Mouse (Mus musculus) left cerebral cortex, adult 9 months (tissue): ENCODE measurements at regions not wholly inside any gene's neighbourhood (a gene's known extent, or its start where the extent isn't known, plus 50 kb on each side); places are given as distances from the start of the nearest gene placed in this dataset.
A peak's percentile ranks its signal among the peaks of the same experiment; 100 is the strongest.
"Not testable (repeated sequence)": the region's sequence is repeated elsewhere in the genome, so short reads cannot be mapped to it uniquely, and the experiment has no call there.

ENCODE experiments used
- DNase-seq, 2 experiments: peaks; one replicate each; pipeline ENCODE4 v3.0.0; 2022; ENCODE audit warnings: low spot score in 2 of 2

- no peak for DNase-seq
Observed at GRCm38 (mm10) chr6:66395147-66395546, 140.0 kb upstream of the Mad2l1 start.

GRCm38 (mm10) chr6:66397411-66397810, 137.8 kb upstream of the Mad2l1 start:
- no peak for DNase-seq

DNA sequence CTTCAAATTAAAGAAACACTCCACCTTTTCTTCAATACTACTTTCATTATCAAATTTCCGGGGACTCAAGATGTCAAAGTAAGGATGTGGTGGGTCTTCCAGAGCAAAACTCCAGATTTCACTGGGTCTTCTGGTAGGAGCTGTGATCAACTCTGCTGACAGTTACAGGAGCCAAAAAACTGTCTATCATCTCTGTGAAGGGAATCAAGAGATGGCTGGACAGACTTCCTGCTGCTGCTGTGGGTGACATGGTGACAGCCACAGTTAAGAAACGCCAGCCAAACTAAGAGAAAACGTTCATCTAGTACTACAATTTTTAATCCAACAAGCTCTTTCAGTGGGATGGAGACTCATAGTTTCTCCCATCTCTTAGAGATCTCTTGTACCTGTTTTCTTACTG, 136.5 kb upstream of the Mad2l1 start:
- DNase-seq: no peak

DNA sequence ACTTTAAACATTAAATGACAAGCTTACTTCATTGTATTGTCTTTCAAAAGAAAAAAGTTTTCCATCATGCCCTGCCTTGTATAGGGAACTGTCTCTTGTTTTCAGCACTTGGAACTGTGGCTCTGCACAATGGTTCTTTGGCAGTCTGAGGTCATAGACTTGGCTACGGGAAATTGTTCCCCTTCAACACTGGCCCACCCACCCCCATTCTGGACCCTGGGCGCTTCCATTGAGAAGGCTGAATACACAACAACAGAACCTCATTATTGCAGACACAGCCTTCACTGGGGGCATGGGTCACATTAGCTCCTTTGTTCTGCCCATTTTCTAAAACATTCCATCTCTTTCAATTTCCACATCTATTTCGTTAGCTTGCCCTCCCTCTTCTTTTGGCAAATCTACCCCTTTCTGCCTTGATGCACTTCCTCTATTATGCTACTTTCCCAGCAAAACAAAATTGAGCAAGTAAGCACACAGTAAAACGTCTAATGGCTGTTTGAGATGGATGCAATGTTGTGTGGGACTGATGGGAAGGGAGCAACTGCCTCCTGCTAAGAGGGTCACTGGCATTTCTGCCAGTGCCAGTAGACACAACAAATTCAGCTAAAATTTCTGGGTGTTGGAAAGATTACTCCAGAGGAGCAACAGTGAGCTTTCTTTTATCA, 136.0 kb upstream of the Mad2l1 start:
- peak; percentile 4 to 10 for DNase-seq

- DNase-seq: no peak
Observed at GRCm38 (mm10) chr6:66401468-66401867, 133.7 kb upstream of the Mad2l1 start.

DNA sequence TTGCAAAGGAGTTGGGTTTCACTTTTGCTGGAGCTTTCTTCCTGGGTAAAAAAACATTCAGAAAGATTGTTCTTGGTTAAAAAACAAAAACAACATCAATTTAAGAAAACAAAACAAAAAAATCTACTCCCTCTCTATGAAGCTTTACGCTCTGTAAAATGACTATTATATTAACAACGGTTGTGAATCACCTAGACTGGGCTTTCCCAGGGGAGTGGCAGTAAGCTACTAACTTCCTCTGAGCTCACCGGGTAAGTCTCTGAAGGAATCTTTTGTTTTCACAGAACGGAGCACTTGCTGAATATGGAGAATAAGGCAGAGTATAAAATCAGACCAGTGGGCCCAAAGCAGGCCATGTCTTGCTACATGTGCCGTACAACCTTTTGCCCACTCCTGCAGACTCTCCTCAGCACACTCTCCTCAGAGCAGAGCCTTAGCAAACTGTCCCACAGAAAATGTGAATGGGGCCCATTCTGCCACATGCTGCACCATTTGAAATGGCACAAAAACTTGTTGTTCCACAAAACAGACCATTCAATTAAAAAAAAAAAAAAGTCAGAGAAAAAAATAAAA, 133.2 kb upstream of the Mad2l1 start:
- DNase-seq: no peak

DNA sequence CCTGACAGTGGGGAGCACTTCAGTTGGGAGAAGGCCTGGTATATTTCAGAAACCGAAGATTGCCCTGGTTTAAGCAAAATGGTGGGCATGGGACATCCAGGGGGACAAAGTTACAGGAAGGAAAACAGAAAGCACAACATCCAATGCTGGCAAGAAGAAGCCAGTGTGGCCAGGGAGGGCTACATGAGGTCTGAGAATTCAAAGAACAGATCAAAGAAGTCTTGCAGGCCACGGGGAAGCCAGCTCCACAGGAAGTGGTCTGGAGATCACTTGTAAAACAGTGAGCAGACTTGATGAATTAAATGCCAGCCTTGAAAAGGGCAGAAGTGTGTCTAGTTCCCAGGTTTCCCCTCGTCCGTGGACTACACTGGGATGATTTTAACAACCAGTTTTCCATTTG, 120.4 kb upstream of the Mad2l1 start:
- no peak for DNase-seq

DNA sequence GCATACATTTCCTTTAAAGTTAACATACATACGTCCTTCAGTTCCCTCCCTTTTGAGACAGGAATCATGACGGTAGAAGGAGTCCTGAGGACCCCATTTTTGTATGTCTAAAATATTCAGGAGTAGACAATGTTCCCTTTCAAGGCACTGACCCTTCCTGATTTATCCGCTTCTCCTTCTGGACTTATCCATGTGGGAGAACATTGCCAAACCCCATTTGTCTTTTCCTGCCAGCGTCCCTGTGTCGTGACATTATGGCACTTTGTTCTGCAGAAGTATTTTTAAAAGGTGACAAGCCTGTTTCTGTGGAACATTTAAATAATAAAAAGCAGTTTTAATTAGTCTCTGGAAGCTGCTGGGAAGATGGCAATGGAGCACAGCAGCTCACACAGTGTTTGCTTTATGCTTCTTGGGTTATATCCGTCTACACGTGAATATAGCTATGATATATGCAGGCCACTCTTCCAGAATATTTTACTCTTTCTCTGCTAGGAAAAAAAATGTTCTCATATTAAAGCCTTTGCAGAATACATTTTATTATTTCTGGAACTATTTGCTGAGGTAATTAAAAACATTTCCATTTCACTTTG, 115.6 kb upstream of the Mad2l1 start:
- DNase-seq: no peak

GRCm38 (mm10) chr6:66428370-66428769, 106.8 kb upstream of the Mad2l1 start:
- no peak for DNase-seq

DNA sequence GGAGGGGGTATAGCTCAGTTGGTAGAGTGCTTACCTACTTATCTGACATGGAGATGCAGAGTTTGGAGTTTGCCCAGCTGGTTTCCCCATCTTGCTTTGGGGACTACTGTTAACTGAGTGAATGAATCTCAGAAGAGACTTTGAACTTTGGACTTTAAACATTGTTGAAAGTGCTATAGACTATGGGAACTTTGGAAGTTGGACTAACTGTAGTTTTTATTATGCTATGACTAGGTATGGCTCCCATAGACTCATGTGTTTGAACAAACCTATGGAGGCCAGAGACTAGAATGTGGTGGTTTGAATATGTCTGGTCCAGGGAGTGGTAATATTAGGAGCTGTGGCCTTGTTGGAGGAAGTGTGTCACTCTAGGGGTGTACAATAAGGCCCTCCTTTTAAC, 84.8 kb upstream of the Mad2l1 start:
- not testable (repeated sequence) for DNase-seq

GRCm38 (mm10) chr6:66458172-66458571, 77.0 kb upstream of the Mad2l1 start:
- DNase-seq: no peak

GRCm38 (mm10) chr6:66464540-66464939, 70.7 kb upstream of the Mad2l1 start:
- no peak for DNase-seq

DNA sequence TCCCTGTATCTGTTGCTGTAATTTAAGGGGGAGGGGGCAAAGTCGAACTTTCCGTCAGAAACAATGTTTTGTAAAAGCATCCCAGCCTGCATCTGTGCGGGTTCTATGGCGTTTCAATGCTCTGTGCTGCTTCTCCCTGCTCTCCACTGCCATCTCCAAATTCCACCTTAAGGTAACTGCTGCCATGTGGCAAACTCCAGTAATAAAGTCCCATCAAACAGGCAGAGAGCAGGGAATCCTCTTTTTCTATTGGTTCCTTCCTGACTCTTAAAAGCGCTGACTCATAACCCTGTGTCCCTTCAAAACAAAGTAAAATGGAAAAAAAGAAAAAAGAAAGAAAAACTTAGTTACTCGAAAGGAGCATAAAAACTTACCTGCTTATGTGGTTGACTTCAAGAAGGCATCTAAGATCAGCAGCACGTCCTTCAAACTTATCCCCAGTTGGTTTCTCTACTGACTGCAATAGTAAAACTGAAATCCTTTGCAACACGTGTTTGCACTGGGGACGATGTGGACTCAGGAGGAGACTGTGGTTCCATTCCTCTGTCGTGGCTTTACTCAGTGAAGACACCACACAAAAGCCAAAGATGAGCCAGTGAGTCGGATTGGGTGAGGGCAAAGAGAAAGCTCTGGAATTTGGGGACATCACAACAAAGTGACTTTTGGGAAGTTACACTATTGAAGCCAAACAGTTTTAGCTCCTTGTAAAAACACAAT, 69.9 kb upstream of the Mad2l1 start:
- no peak for DNase-seq

GRCm38 (mm10) chr6:66466757-66467156, 68.4 kb upstream of the Mad2l1 start:
- DNase-seq: no peak

GRCm38 (mm10) chr6:66470627-66471249, 64.5 kb upstream of the Mad2l1 start:
- DNase-seq: no peak

DNA sequence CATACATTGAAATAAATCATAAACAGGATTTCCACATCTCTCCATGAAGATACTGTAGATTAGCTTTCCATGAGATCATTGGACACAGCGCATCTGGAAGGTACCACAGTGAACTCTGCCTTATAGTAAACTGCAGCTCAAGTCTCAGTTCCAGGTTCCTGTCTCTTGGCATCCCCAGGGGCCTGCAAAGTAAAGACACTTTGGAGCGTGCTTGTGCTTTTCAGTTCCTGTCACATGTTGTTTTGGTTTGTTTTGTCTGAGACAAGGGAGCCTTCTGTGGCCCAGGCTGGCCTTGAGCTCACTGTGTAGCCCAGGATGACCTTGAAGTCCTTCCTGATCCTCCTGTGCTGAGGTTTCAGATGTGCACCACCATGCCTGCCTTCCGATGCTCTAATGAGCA, 63.4 kb upstream of the Mad2l1 start:
- no peak for DNase-seq

DNA sequence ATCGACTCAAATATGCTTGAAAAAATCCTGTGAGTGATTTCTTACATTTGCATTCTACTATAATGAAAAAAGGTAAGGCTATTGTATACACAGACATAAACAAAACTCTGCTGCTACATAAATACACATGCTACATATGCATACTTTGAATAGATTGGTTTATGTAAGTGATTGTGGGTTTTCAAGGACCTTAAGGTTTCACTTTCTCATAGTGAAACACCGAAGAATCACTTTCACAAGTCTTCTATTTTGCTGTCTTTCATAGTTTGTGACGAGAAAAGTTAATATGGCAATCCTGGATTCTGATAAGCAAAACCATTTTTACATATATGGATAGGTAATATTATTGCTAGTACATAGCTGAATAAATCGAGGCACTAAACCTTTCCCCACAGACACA, 62.5 kb upstream of the Mad2l1 start:
- DNase-seq: no peak

DNA sequence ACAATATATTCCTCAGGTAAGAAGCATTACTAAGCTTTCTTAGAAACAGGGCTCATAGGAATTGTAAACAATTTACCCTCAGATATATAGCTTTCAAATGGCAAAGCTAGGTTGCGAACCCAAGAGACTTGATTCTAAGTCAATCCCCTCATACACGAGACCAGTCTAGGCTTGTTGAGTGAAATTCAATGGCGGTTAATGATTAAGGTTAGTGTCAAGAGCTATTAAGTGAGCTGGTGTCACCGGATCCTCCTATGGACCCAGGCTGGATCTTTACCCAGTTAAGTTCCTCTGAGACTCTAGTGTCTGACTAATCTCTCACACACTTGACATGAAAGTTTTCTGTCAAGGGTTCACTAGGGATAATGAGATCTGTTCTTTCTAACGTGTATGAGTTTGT, 57.6 kb upstream of the Mad2l1 start:
- DNase-seq: no peak

DNA sequence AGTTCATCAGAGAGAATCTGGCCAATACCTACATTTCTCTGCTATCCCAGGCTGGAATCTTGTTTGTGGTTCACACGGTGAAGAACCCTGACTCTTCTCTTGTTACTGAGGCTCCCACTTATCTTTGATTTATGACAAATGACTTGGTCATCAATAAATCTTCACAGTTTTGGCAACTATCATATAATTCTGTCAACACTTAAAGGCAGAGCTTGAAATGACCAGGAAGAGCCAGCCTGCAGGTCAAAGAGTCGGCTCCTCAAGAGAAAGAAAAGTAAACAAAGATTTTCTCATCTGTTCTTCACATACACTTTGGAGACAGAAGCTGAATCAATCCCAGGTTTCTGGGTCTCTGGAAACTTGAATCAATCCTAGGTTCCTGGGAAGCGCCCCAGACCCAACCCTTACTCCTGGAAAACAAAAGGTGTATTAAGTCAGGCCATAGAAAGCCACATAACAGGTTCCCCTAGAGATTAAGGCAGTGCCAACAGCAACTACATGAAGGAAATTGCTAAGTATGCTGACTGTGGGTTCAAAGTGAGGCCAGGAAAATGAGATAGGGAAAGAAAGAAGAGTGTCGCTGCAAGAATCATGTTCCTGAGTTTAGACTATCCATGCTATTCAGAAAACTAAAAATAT, 56.7 kb upstream of the Mad2l1 start:
- no peak for DNase-seq

- no peak for DNase-seq
Observed at GRCm38 (mm10) chr6:66479576-66479975, 55.6 kb upstream of the Mad2l1 start.

DNA sequence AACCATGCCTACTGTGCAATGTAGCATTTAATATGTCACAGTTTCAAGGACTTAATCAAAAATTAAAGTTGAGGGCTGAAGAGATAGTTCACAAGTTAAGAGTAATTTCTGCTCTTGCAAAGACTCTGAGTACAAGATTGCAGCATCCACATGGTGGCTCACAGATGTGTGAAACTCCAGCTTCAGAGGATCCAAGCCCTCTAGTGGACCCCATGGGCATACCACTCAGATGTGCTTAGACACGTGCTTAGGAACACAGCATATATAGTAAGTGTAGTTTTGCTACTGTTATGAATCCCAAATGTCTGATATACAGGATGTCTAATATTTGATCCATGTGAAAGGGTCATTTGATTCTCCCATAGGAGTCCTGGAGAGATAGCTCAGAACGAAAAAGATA, 55.0 kb upstream of the Mad2l1 start:
- DNase-seq: no peak

GRCm38 (mm10) chr6:66482797-66483196, 52.4 kb upstream of the Mad2l1 start:
- no peak for DNase-seq
